ENCODE assay signal across 30 mouse cellular contexts in the genomic region with DNA sequence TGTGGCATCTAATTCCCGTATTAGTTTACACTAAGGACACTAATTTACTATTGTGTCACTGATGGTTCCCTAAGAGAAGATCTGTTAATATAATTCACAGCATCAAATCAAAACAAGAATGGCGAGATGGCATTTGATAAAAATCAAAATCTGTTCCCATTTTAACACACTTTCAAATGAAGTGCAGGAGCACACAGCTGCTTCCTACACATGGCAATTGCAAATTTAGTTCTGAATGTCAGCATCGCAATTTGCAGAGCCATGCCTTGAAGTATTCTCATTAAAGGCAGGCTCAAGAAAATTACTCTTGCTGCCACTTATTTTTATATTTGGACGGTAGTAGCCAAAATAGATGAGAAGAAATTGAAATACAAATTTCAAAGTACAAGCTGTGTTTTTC. TPM values are rescaled to one million over a fixed set of nuclear protein-coding genes. Genes with fewer than 3 reads are reported as not detected.
DNase-seq lines count a peak whose midpoint lies in the region; ATAC-seq lines count a peak whose summit lies in the region.
"Had no signal": no experiment of that assay in that cellular context is flagged by ENCODE, and none has a peak within 500 bp of the region (broad histone marks: within the 10 kb centered on the region; RNA-seq: fewer than 3 reads in every experiment).

No protein-coding gene starts in this region.

- no peaks in the 10 kb centered on the region for H3K36me3 ChIP-seq in forebrain, embryonic 16.5 days (ENCODE audit: control insufficient read depth, insufficient read depth)
- H3K36me3 ChIP-seq in limb, embryonic 10.5 days: no peaks in the 10 kb centered on the region
- no peaks in the 10 kb centered on the region for H3K36me3 ChIP-seq in midbrain, embryonic 16.5 days (ENCODE audit: control insufficient read depth, insufficient read depth, low read length)
- H3K36me3 ChIP-seq: embryonic facial prominence, embryonic 12.5 days; limb, embryonic 13.5 days; neural tube, embryonic 12.5 days had no signal

- peak; percentile 58; the same call in 1 of the 2 replicates for ATAC-seq in forebrain, embryonic 16.5 days
- ATAC-seq in midbrain, embryonic 16.5 days: no peak
- ATAC-seq: intestine, postnatal 0 days had no signal

- DNase-seq in frontal cortex, postnatal 36 days (ENCODE audit: low spot score in 2 of 2): peak; percentile 5 to 11
- DNase-seq in frontal cortex, postnatal 25 days (ENCODE audit: low spot score in 2 of 2): no peak
- peak; percentile 33 to 45 for DNase-seq in left cerebral cortex, postnatal 14 days (ENCODE audit: low spot score in 2 of 2)
- DNase-seq in left cerebral cortex, adult 11 months (ENCODE audit: low spot score): no peak
- peak; percentile 3 for DNase-seq in limb, embryonic 10.5 days (ENCODE audit: low spot score)
- no peak for DNase-seq in ovary, adult 18-20 months (ENCODE audit: low spot score)
- DNase-seq: adrenal gland, adult 8-10 months; B cell, adult 2 months; cerebellum, adult 11-12 months; cerebellum, adult 9-11 months; embryo, embryonic 11 days; gastrocnemius, adult 2 months; gastrocnemius, postnatal 36 days; heart, adult 18-20 months; heart, postnatal 36 days; kidney, postnatal 14 days; lung, postnatal 36 days had no signal

- 41% methylated on average over 4 of the region's 4 CpGs for WGBS in forebrain, embryonic 16.5 days
- WGBS in limb, embryonic 10.5 days: 93% methylated on average over 4 of the region's 4 CpGs
- WGBS in midbrain, embryonic 16.5 days: 71% methylated on average over 4 of the region's 4 CpGs

- peaks cover 11% of the 10 kb centered on the region for H3K4me1 ChIP-seq in forebrain, embryonic 16.5 days (replicated peaks; ENCODE audit: control insufficient read depth, insufficient read depth, low read length)
- H3K4me1 ChIP-seq in limb, embryonic 10.5 days: no peaks in the 10 kb centered on the region
- H3K4me1 ChIP-seq in midbrain, embryonic 16.5 days (ENCODE audit: control insufficient read depth, insufficient read depth, low read length): no peaks in the 10 kb centered on the region; the same call in 1 of the 2 replicates
- H3K4me1 ChIP-seq: embryonic facial prominence, embryonic 12.5 days; limb, embryonic 13.5 days; neural tube, embryonic 12.5 days had no signal

- intact Hi-C loops in left cerebral cortex, postnatal 14 days (cut with DNase I): no loop called here

- H3K9ac ChIP-seq in forebrain, embryonic 16.5 days (replicated peaks; ENCODE audit: low read depth, low read length): no peak overlapping the region
- no peak overlapping the region for H3K9ac ChIP-seq in midbrain, embryonic 16.5 days (ENCODE audit: low read depth, low read length)
- H3K9ac ChIP-seq: embryonic facial prominence, embryonic 12.5 days; hindbrain, embryonic 14.5 days; limb, embryonic 13.5 days; neural tube, embryonic 12.5 days had no signal

- H3K9me3 ChIP-seq in forebrain, embryonic 16.5 days (ENCODE audit: control insufficient read depth, low read length): no peaks in the 10 kb centered on the region
- no peaks in the 10 kb centered on the region for H3K9me3 ChIP-seq in limb, embryonic 10.5 days (replicated peaks)
- no peaks in the 10 kb centered on the region for H3K9me3 ChIP-seq in midbrain, embryonic 16.5 days (replicated peaks; ENCODE audit: control insufficient read depth, low read length, poor library complexity, severe bottlenecking)
- H3K9me3 ChIP-seq: embryonic facial prominence, embryonic 12.5 days; neural tube, embryonic 12.5 days had no signal

- no peak overlapping the region for H3K4me3 ChIP-seq in forebrain, embryonic 16.5 days (replicated peaks; ENCODE audit: low read length)
- no peak overlapping the region for H3K4me3 ChIP-seq in limb, embryonic 10.5 days
- H3K4me3 ChIP-seq in midbrain, embryonic 16.5 days (ENCODE audit: low read depth, low read length): no peak overlapping the region
- H3K4me3 ChIP-seq: embryonic facial prominence, embryonic 12.5 days; gastrocnemius, adult 2 months; limb, embryonic 13.5 days; myocyte; neural tube, embryonic 12.5 days had no signal

- peak overlapping the region; percentile 28 for H3K27ac ChIP-seq in forebrain, embryonic 16.5 days (ENCODE audit: low read length)
- H3K27ac ChIP-seq in limb, embryonic 10.5 days: no peak overlapping the region
- H3K27ac ChIP-seq in midbrain, embryonic 16.5 days (ENCODE audit: low read length): no peak overlapping the region
- H3K27ac ChIP-seq: embryonic facial prominence, embryonic 12.5 days; gastrocnemius, adult 2 months; limb, embryonic 13.5 days; neural tube, embryonic 12.5 days had no signal

- no peaks in the 10 kb centered on the region for H3K27me3 ChIP-seq in forebrain, embryonic 16.5 days (replicated peaks; ENCODE audit: control insufficient read depth, insufficient read depth, low read length)
- no peaks in the 10 kb centered on the region for H3K27me3 ChIP-seq in limb, embryonic 10.5 days (ENCODE audit: low read depth, poor library complexity, severe bottlenecking)
- H3K27me3 ChIP-seq in midbrain, embryonic 16.5 days (ENCODE audit: control insufficient read depth, insufficient read depth, low read depth, low read length): no peaks in the 10 kb centered on the region
- H3K27me3 ChIP-seq: embryonic facial prominence, embryonic 12.5 days; limb, embryonic 13.5 days; neural tube, embryonic 12.5 days had no signal

- no peak overlapping the region for H3K4me2 ChIP-seq in forebrain, embryonic 16.5 days (ENCODE audit: low read length)
- no peak overlapping the region for H3K4me2 ChIP-seq in midbrain, embryonic 16.5 days (ENCODE audit: low read length)
- H3K4me2 ChIP-seq: embryonic facial prominence, embryonic 12.5 days; heart, embryonic 11.5 days; hindbrain, embryonic 14.5 days; limb, embryonic 13.5 days; liver, embryonic 11.5 days; midbrain, embryonic 11.5 days; neural tube, embryonic 12.5 days had no signal

RNA-seq across cellular contexts. Expression of gene Dhx32, which starts 30.8 kb away (rescaled TPM):
- 10 to 100 TPM; 40.9 to 43.8 TPM for total RNA-seq in left cerebral cortex, postnatal 14 days (2021)
- 50.8 and 51.0 TPM in 2 replicates for polyA plus RNA-seq in forebrain, embryonic 16.5 days (2015; fragmentation: Nextera tagmentation; extraction: Ambion mirVana)
- polyA plus RNA-seq in limb, embryonic 10.5 days (2016; fragmentation: Nextera tagmentation; extraction: Ambion mirVana): 18.0 and 19.3 TPM in 2 replicates
- 43.2 and 46.3 TPM in 2 replicates for polyA plus RNA-seq in midbrain, embryonic 16.5 days (2015; fragmentation: Nextera tagmentation; extraction: Ambion mirVana)

RNA-seq across cellular contexts. Expression of gene Fank1, which starts 36.7 kb away (rescaled TPM):
- total RNA-seq in left cerebral cortex, postnatal 14 days (2021): 1 to 10 TPM; 3.8 to 3.9 TPM
- 3.0 and 3.3 TPM in 2 replicates for polyA plus RNA-seq in forebrain, embryonic 16.5 days (2015; fragmentation: Nextera tagmentation; extraction: Ambion mirVana)
- polyA plus RNA-seq in limb, embryonic 10.5 days (2016; fragmentation: Nextera tagmentation; extraction: Ambion mirVana): 0.41 TPM in 1 of 2 replicates, not detected in the other
- polyA plus RNA-seq in midbrain, embryonic 16.5 days (2015; fragmentation: Nextera tagmentation; extraction: Ambion mirVana): 5.2 and 7.9 TPM in 2 replicates
- total RNA-seq: gastrocnemius, adult 2 months; gastrocnemius, postnatal 36 days; heart, adult 18-20 months; heart, postnatal 36 days; megakaryocyte, adult 5-6 weeks had no signal
- polyA plus RNA-seq: liver, embryonic 11.5 days; liver, embryonic 16.5 days had no signal

Comparison
In these comparisons a context has a peak if more than half of its experiments do, and no peak if none do; other contexts are left out.
1. DNase-seq: peak in frontal cortex, postnatal 36 days (2 of 2), left cerebral cortex, postnatal 14 days (2 of 2) and limb, embryonic 10.5 days (single experiment); none in frontal cortex, postnatal 25 days (0 of 2), left cerebral cortex, adult 11 months (single experiment) and ovary, adult 18-20 months (single experiment).